Mouse (Mus musculus) heart, embryonic 12.5 days (tissue): ENCODE measurements around the gene St6galnac6. TPM values are rescaled to one million over a fixed set of nuclear protein-coding genes. Genes with fewer than 3 reads are reported as not detected.

ENCODE experiments used
- ATAC-seq: fragments of 200-750 bp; cut with Nextera tagmentation; 2 replicates; pipeline ENCODE4 v1.8.0; 2017; ENCODE audit warnings: moderate TSS enrichment, moderate library complexity; ENCODE audit not compliant: insufficient number of reproducible peaks, low FRiP score
- H3K27ac ChIP-seq: fragments of 300-500 bp; sonication (generic); 2 replicates; pipeline ENCODE4 v1.5.1; 2016; ENCODE audit warnings: mild to moderate bottlenecking, moderate library complexity; ENCODE audit not compliant: poor library complexity, severe bottlenecking
- H3K27me3 ChIP-seq: fragments of 300-500 bp; sonication (generic); replicated peaks from 2 replicates; pipeline ENCODE4 v1.6.1; 2016; ENCODE audit warnings: mild to moderate bottlenecking, moderate library complexity
- H3K36me3 ChIP-seq: fragments of 300-500 bp; sonication (generic); 2 replicates; pipeline ENCODE4 v1.6.1; 2016; ENCODE audit warnings: mild to moderate bottlenecking, moderate library complexity
- H3K4me1 ChIP-seq: fragments of 300-500 bp; sonication (generic); replicated peaks from 2 replicates; pipeline ENCODE4 v1.6.1; 2016; ENCODE audit warnings: mild to moderate bottlenecking
- H3K4me2 ChIP-seq: fragments of 300-500 bp; sonication (generic); 2 replicates; pipeline ENCODE4 v1.6.1; 2016; ENCODE audit warnings: mild to moderate bottlenecking, moderate library complexity
- H3K4me3 ChIP-seq: fragments of 300-500 bp; sonication (generic); 2 replicates; pipeline ENCODE4 v1.5.1; 2016; ENCODE audit warnings: mild to moderate bottlenecking
- H3K9ac ChIP-seq: fragments of 300-500 bp; sonication (generic); 2 replicates; pipeline ENCODE4 v1.6.1; 2016; ENCODE audit warnings: mild to moderate bottlenecking, moderate library complexity
- H3K9me3 ChIP-seq: fragments of 300-500 bp; sonication (generic); replicated peaks from 2 replicates; pipeline ENCODE4 v1.6.1; 2016; ENCODE audit warnings: mild to moderate bottlenecking, moderate library complexity
- whole genome bisulfite sequencing: fragments of 180-500 bp; shearing (Covaris S2); methylation state at CpG from one replicate; pipeline ENCODE4 v1.1.7; 2016; 5-methylcytosine and 5-hydroxymethylcytosine counted together
- microRNA counts: library from miRNA; unstranded; fragments of <30 nt; microRNA quantifications from one replicate; lab custom pipeline; 2017
- microRNA-seq: library from miRNA; unstranded; fragments of <30 nt; microRNA quantifications from one replicate; pipeline ENCODE4, GENCODE M21; 2017
- polyA plus RNA-seq: library from polyadenylated mRNA; unstranded; fragments of >200 nt; fragmentation: Nextera tagmentation; extraction: Ambion mirVana; gene quantifications from 2 replicates; pipeline ENCODE4 v1.2.1, GENCODE M21; 2016

The St6galnac6 gene
- polyA plus RNA-seq, 1 experiment from 2014 or later: 31.6 TPM

DNA sequence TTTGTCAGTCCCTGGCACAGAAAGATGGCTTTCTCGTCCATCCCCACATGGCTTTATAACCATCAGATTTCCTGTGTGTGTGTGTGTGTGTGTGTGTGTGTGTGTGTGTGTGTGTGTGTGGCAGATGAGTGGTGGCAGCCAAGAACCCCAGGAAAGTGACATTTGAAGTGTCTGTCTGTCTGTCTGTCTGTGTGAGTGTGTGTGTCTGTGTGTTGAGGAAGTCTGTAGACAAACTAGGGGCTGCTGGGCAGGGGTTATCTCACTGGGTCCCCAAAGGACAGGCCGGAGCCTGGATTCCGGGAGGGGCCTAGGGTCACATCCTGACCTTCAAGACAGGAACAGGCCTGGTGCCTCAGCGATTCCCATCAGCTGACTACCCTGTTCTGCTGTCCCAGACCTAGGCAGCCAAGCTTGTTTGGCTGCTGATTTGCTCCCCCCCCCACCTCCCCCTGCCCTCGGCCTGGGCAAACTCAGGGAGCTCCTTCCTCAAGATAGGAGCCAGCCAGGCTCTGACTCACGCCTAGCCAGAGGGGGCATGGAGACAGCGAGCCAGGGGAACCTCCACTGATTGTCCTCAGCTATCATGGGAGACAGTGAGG is 62.1 kb downstream of the St6galnac6 start:
- no peak overlapping the region for H3K4me3 ChIP-seq
- 14% methylated on average over 7 of the region's 7 CpGs for WGBS
- H3K27ac ChIP-seq: peak overlapping the region; percentile 85
- no peak overlapping the region for H3K9ac ChIP-seq
- no peak overlapping the region for H3K4me2 ChIP-seq
- peaks cover 64% of the 10 kb centered on the region for H3K4me1 ChIP-seq
- peaks cover 27% of the 10 kb centered on the region for H3K36me3 ChIP-seq
- no peaks in the 10 kb centered on the region for H3K9me3 ChIP-seq
- no peaks in the 10 kb centered on the region for H3K27me3 ChIP-seq
- ATAC-seq: peak; percentile 82

DNA sequence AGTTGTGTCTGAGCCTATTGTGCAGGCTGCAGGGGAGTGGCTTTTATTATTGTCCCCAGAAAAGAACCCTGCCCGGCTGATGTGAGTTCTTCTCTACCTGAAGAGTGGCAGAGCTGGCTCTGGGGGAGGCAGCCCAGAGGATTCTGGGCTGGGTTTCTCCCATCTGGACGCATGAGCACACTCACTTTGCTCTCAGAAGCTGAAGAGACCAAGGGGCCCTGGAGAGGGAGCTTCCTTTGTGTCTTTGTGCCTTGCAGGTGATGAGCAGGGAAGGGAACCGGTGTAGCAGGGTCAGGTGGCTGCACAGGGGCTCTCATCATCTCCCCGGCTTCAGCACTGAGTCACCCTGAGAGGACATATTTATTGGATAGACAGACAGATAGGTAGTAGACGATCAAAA is 62.8 kb downstream of the St6galnac6 start:
- Histone ChIP-seq H3K36me3 (peaks cover 27% of the 10 kb centered on the region), H3K4me3 (no peak overlapping the region), H3K4me2 (0 out of 2 replicates have a peak overlapping the region, but pooled peaks have one; percentile 1), H3K27ac (peak overlapping the region; percentile 85), H3K4me1 (peaks cover 67% of the 10 kb centered on the region), H3K27me3 (no peaks in the 10 kb centered on the region), H3K9ac (no peak overlapping the region), H3K9me3 (no peaks in the 10 kb centered on the region)
- WGBS: 52% methylated on average over 5 of the region's 5 CpGs
- no peak for ATAC-seq

DNA sequence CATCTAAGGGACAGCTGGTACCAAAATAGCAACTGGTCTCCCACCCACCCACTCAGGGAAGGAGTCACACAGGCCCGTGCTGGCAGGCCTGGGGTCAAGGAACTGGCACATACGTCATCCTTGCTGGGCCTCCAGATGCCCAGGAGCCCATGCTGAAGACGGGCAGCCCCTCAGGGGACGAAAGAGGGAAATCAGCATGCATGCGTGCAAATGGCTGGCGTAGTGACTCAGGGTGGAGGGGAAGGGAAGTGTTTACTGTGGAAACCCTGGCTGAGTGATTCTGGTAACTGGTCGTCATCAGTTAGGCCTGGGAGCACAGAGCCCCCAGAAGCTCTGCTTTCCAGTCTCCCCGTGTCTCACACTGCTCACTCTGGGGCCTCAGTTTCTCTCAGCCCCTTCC is 65.8 kb downstream of the St6galnac6 start:
- H3K9me3 ChIP-seq: no peaks in the 10 kb centered on the region
- no peak overlapping the region for H3K9ac ChIP-seq
- H3K27me3 ChIP-seq: no peaks in the 10 kb centered on the region
- H3K4me3 ChIP-seq: no peak overlapping the region
- no peak for ATAC-seq
- H3K4me2 ChIP-seq: no peak overlapping the region
- peaks cover 67% of the 10 kb centered on the region for H3K4me1 ChIP-seq
- 48% methylated on average over 8 of the region's 8 CpGs for WGBS
- peaks cover 22% of the 10 kb centered on the region for H3K36me3 ChIP-seq
- H3K27ac ChIP-seq: peak overlapping the region; percentile 75

DNA sequence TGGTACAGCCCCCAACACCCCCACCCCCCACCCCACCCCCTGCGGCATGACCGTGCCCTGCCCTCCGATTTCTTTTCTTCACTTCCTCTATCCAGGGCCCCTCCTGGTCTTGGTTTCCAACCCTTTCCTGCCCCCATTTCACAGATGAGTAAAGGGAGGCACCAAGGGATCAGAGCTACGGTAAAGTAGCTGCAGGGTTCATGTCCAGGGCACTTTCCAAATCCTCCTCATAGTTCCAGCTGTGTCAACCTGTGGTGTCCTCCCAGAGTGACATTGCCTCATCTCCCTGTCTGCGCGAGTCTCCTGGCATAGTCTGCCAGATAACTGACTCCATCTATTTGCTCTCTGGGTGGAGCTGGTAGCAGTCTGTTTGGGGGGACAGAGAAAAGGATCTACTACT is 66.3 kb downstream of the St6galnac6 start:
- Histone ChIP-seq H3K27me3 (no peaks in the 10 kb centered on the region), H3K27ac (peak overlapping the region; percentile 75), H3K9me3 (no peaks in the 10 kb centered on the region), H3K4me1 (peaks cover 63% of the 10 kb centered on the region), H3K36me3 (peaks cover 22% of the 10 kb centered on the region), H3K9ac (no peak overlapping the region), H3K4me3 (no peak overlapping the region), H3K4me2 (no peak overlapping the region)
- WGBS: 66% methylated on average over 6 of the region's 6 CpGs
- ATAC-seq: no peak

DNA sequence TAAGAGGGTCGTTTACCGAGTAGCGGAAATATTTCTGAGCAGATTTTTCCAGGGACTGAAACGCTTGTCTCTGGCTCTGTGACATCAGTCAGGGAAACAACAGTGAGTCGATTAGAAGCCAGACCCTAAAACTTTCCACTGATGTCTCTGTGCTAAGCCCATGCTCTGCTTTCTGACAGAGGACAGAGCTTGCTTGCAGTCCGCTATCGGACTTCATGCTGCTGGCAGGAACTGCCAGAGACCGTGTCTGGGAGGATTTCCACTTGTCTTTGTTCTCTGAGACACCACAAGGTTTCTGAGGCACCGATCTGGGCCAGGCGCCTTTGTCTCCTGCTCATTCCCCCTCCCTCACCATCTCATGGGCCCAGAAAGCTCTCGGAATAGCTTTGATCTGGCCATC is 68.3 kb downstream of the St6galnac6 start:
- Histone ChIP-seq H3K4me1 (peaks cover 56% of the 10 kb centered on the region), H3K9ac (no peak overlapping the region), H3K27me3 (no peaks in the 10 kb centered on the region), H3K27ac (peak overlapping the region; percentile 87), H3K36me3 (peaks cover 41% of the 10 kb centered on the region), H3K4me2 (no peak overlapping the region), H3K4me3 (no peak overlapping the region), H3K9me3 (no peaks in the 10 kb centered on the region)
- WGBS: 22% methylated on average over 11 of the region's 11 CpGs
- peak; percentile 83 for ATAC-seq

DNA sequence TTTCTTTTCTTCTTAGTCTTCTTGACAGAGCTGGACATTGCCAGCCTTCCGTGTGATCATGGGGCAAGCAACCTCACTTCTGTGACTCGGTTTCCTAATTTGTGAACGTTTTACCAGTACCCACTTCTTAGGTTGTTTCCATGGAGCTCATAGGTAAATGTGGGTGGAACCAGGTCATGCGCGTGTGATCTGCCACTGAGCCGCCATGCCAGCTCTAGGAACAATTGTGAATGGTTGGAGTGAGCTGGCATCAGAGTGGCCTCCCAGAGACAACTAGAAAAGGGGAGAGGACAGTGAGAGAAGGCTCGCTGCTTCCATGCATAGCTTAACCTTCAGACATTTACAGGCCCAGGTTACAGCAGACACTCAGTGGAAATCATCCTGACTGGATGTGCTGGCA is 68.7 kb downstream of the St6galnac6 start:
- WGBS: 75% methylated on average over 7 of the region's 7 CpGs
- peaks cover 45% of the 10 kb centered on the region for H3K36me3 ChIP-seq

DNA sequence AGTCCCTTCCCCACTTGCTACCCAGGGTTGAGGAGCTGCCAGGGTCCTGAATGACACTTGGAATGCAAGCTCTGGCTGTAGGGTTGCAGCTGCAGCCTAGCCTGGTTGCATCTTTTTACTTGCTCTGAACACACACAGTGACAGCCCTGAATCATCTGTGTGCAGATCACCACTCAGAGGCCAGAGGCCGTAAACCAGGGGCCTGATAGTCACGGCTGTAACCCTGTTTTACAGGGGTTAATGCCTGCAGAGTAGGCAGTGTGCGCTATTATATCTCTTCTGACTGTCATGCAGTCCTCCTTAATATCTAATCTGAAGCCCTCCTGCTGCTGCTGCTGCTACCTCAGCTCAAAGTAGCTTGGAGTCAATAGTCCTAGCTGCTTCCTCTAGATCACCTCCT is 70.4 kb downstream of the St6galnac6 start:
- no peaks in the 10 kb centered on the region for H3K27me3 ChIP-seq
- no peak for ATAC-seq
- H3K36me3 ChIP-seq: peaks cover 59% of the 10 kb centered on the region
- H3K9me3 ChIP-seq: no peaks in the 10 kb centered on the region
- H3K4me1 ChIP-seq: peaks cover 56% of the 10 kb centered on the region
- no peak overlapping the region for H3K9ac ChIP-seq
- no peak overlapping the region for H3K4me3 ChIP-seq
- H3K27ac ChIP-seq: peak overlapping the region; percentile 4; the same call in 1 of the 2 replicates
- no peak overlapping the region for H3K4me2 ChIP-seq
- WGBS: 50% methylated on average over 3 of the region's 3 CpGs

More for the DNA sequence above, 68.7 kb downstream of the St6galnac6 start:
- Histone ChIP-seq H3K27me3 (no peaks in the 10 kb centered on the region), H3K27ac (peak overlapping the region; percentile 87), H3K4me1 (peaks cover 60% of the 10 kb centered on the region), H3K4me2 (no peak overlapping the region), H3K9ac (no peak overlapping the region), H3K4me3 (no peak overlapping the region), H3K9me3 (no peaks in the 10 kb centered on the region)
- ATAC-seq: no peak

MicroRNAs encoded within 50 kb of the gene (microRNA counts, 519-probe panel; counts per million panel counts)
- not detected for microRNA mmu-miR-1954 (lab: Ali Mortazavi, UCI)

Small RNA genes lying within 50 kb of the gene (microRNA-seq; reads per million reads assigned to microRNA genes)
- not detected for gene Mir1954

Other genes starting within 250 kb of the St6galnac6 start
- 40.5 and 42.2 TPM in 2 replicates for gene Ciz1, start 247.4 kb upstream of the St6galnac6 start, polyA plus RNA-seq
- 6.2 and 7.6 TPM in 2 replicates for gene Dnm1, start 246.4 kb upstream of the St6galnac6 start, polyA plus RNA-seq
- gene 1110008P14Rik, start 217.8 kb upstream of the St6galnac6 start, polyA plus RNA-seq: 48.2 and 48.9 TPM in 2 replicates
- gene Lcn2, start 211.5 kb upstream of the St6galnac6 start, polyA plus RNA-seq: 0.14 and 0.38 TPM in 2 replicates
- gene Ptges2, start 203.8 kb upstream of the St6galnac6 start, polyA plus RNA-seq: 39.9 and 44.9 TPM in 2 replicates
- 4.7 and 5.4 TPM in 2 replicates for gene Naif1, start 149.3 kb upstream of the St6galnac6 start, polyA plus RNA-seq
- gene Slc25a25, start 148.3 kb upstream of the St6galnac6 start, polyA plus RNA-seq: 13.0 and 14.3 TPM in 2 replicates
- gene Fam102a, start 64.4 kb upstream of the St6galnac6 start, polyA plus RNA-seq: 7.9 and 9.0 TPM in 2 replicates
- 68.0 and 71.5 TPM in 2 replicates for gene Dpm2, start 28.9 kb upstream of the St6galnac6 start, polyA plus RNA-seq
- gene Pip5kl1, start 24.9 kb upstream of the St6galnac6 start, polyA plus RNA-seq: 0.23 and 0.33 TPM in 2 replicates
- 0.18 and 0.24 TPM in 2 replicates for gene 9430097D07Rik, start 24.0 kb upstream of the St6galnac6 start, polyA plus RNA-seq
- 45.6 and 47.2 TPM in 2 replicates for gene St6galnac4, start 12.6 kb upstream of the St6galnac6 start, polyA plus RNA-seq
- gene Ak1, start 22.0 kb downstream of the St6galnac6 start, polyA plus RNA-seq: 285 and 294 TPM in 2 replicates
- gene Eng, start 46.9 kb downstream of the St6galnac6 start, polyA plus RNA-seq: 159 and 168 TPM in 2 replicates
- gene Fpgs, start 104.4 kb downstream of the St6galnac6 start, polyA plus RNA-seq: 18.7 and 20.3 TPM in 2 replicates
- 67.5 and 73.3 TPM in 2 replicates for gene Cdk9, start 113.4 kb downstream of the St6galnac6 start, polyA plus RNA-seq
- gene Sh2d3c, start 121.3 kb downstream of the St6galnac6 start, polyA plus RNA-seq: 35.4 and 36.0 TPM in 2 replicates
- not detected in 2 replicates for gene 6330409D20Rik, start 141.3 kb downstream of the St6galnac6 start, polyA plus RNA-seq
- gene Tor2a, start 157.5 kb downstream of the St6galnac6 start, polyA plus RNA-seq: 38.5 and 39.3 TPM in 2 replicates
- 0.09 and 0.24 TPM in 2 replicates for gene Ttc16, start 175.9 kb downstream of the St6galnac6 start, polyA plus RNA-seq
- gene Ptrh1, start 176.1 kb downstream of the St6galnac6 start, polyA plus RNA-seq: 4.2 and 5.2 TPM in 2 replicates
- gene Cfap157, start 184.7 kb downstream of the St6galnac6 start, polyA plus RNA-seq: 0.63 and 0.98 TPM in 2 replicates
- 30.8 and 31.1 TPM in 2 replicates for gene Stxbp1, start 247.5 kb downstream of the St6galnac6 start, polyA plus RNA-seq